Mouse (Mus musculus) T-helper 2 cell (primary cell): ENCODE results near the gene Ifitm2.

Source experiments
- in situ Hi-C: fragments of 300-600 bp; cut with MboI, MseI; formaldehyde crosslinking; loops from one replicate; pipeline ENCODE4 v1.15.1; 2025; ENCODE audit warnings: high pct_unique_total_duplicates

Gene Ifitm2

GRCm38 (mm10) chr7:140907697-140908096 is 48.1 kb downstream of the Ifitm2 start:
- in situ Hi-C loops, result loop anchor here (5.0 to 10.0 kb wide), 2 partner anchors 145 to 267 kb away; partner anchors contain the start of gene Rnh1

- in situ Hi-C loops, result loop anchor here (5.0 to 10.0 kb wide), 2 partner anchors 145 to 268 kb away; partner anchors contain the start of gene Rnh1
Observed at GRCm38 (mm10) chr7:140907131-140907530, 48.7 kb downstream of the Ifitm2 start.

- in situ Hi-C loops, result loop anchor here (5.0 to 10.0 kb wide), 2 partner anchors 147 to 269 kb away; partner anchors contain the start of gene Rnh1
Observed at GRCm38 (mm10) chr7:140905642-140906081, 50.1 kb downstream of the Ifitm2 start.
